Mouse (Mus musculus) bone marrow macrophage, adult 2 months (primary cell): Measurements from ENCODE around the gene Zfp800.

ENCODE experiments used
- CTCF ChIP-seq: IDR thresholded peaks from 2 replicates; pipeline ENCODE4 v1.5.1; 2012; ENCODE audit warnings: low read depth, mild to moderate bottlenecking, low read length, moderate library complexity
- POLR2A ChIP-seq: IDR thresholded peaks from 2 replicates; pipeline ENCODE4 v1.6.1; 2012; ENCODE audit warnings: mild to moderate bottlenecking, low read depth, low read length, borderline replicate concordance

GRCm38 (mm10) chr6:28419673-28420072 is 21.9 kb upstream of the Zfp800 start:
- TF ChIP-seq CTCF (no peak), POLR2A (no peak)
